Mouse (Mus musculus) brain, embryonic 14.5 days (tissue): ENCODE measurements at regions not wholly inside any gene's neighbourhood (a gene's known extent, or its start where the extent isn't known, plus 50 kb on each side); places are given as distances from the start of the nearest gene placed in this dataset.

Source experiments
- CTCF ChIP-seq: fragments of 200-500 bp; IDR thresholded peaks from 2 replicates; pipeline ENCODE4 v1.5.1; 2012; ENCODE audit warnings: inconsistent platforms, mild to moderate bottlenecking, moderate library complexity, borderline replicate concordance; ENCODE audit not compliant: insufficient read depth, insufficient read length; ENCODE audit errors: extremely low read depth
- POLR2A ChIP-seq: fragments of 200-500 bp; IDR thresholded peaks from 2 replicates; pipeline ENCODE4 v1.6.1; 2012; ENCODE audit warnings: mild to moderate bottlenecking, inconsistent platforms, borderline replicate concordance; ENCODE audit not compliant: poor library complexity, insufficient read depth, insufficient read length, severe bottlenecking; ENCODE audit errors: extremely low read depth

- TF ChIP-seq CTCF (no peak), POLR2A (no peak)
Observed at GRCm38 (mm10) chr9:111993844-111994243, 241.9 kb downstream of the Arpp21 start.
